In genomic region chr11:98776843-98777590, GRCm38 (mm10) we compare ENCODE assay signal across 8 mouse cellular contexts. TPM values are rescaled to one million over a fixed set of nuclear protein-coding genes. Genes with fewer than 3 reads are reported as not detected.
DNase-seq lines count a peak whose midpoint lies in the region; ATAC-seq lines count a peak whose summit lies in the region.

No protein-coding gene starts in this region.

- H3K4me1 ChIP-seq in hindbrain, embryonic 16.5 days (ENCODE audit: control insufficient read depth, insufficient read depth, low read depth, low read length), result peaks cover 43% of the 10 kb centered on the region
- peaks cover 74% of the 10 kb centered on the region for H3K4me1 ChIP-seq in liver, embryonic 13.5 days (replicated peaks)
- peaks cover 40% of the 10 kb centered on the region for H3K4me1 ChIP-seq in neural tube, embryonic 14.5 days (ENCODE audit: control insufficient read depth, insufficient read depth, low read length)

- peak; percentile 56 for DNase-seq in urinary bladder, postnatal 14 days (ENCODE audit: low spot score)
- no peak for DNase-seq in urinary bladder, adult 2 months (ENCODE audit: low spot score)
- peak; percentile 67 for DNase-seq in gastrocnemius, adult 18-20 months (ENCODE audit: low spot score)
- no peak for DNase-seq in liver, embryonic 13.5 days
- no peak for DNase-seq in Muller cell, postnatal 12 days (ENCODE audit: inconsistent ontology term)
- DNase-seq in left cerebral cortex, postnatal 4 days, result no peak

- peak overlapping the region; percentile 35 for H3K9ac ChIP-seq in hindbrain, embryonic 16.5 days (ENCODE audit: low read depth, low read length)
- peak overlapping the region; percentile 57 for H3K9ac ChIP-seq in liver, embryonic 13.5 days
- H3K9ac ChIP-seq in neural tube, embryonic 14.5 days (replicated peaks; ENCODE audit: low read depth, low read length), result 0 out of 2 replicates have a peak overlapping the region, but pooled peaks have one; percentile 8

- no peak overlapping the region for H3K4me3 ChIP-seq in hindbrain, embryonic 16.5 days (ENCODE audit: low read length)
- H3K4me3 ChIP-seq in liver, embryonic 13.5 days (replicated peaks), result 0 out of 2 replicates have a peak overlapping the region, but pooled peaks have one; percentile 3
- no peak overlapping the region for H3K4me3 ChIP-seq in neural tube, embryonic 14.5 days (ENCODE audit: low read depth, low read length)

- H3K27ac ChIP-seq in hindbrain, embryonic 16.5 days (ENCODE audit: low read depth, low read length), result peak overlapping the region; percentile 26
- H3K27ac ChIP-seq in liver, embryonic 13.5 days, result peak overlapping the region; percentile 81
- no peak overlapping the region; the same call in 1 of the 2 replicates for H3K27ac ChIP-seq in neural tube, embryonic 14.5 days (ENCODE audit: low read depth, low read length)

- H3K4me2 ChIP-seq in hindbrain, embryonic 16.5 days (ENCODE audit: low read length), result peak overlapping the region; percentile 20
- H3K4me2 ChIP-seq in liver, embryonic 13.5 days, result peak overlapping the region; percentile 76
- H3K4me2 ChIP-seq in neural tube, embryonic 14.5 days (ENCODE audit: low read depth, low read length), result no peak overlapping the region

- 10% methylated on average over 9 of the region's 9 CpGs for WGBS in hindbrain, embryonic 16.5 days
- WGBS in liver, embryonic 13.5 days (ENCODE audit: insufficient replicate concordance), result 10% methylated on average over 9 of the region's 9 CpGs
- 17% methylated on average over 9 of the region's 9 CpGs for WGBS in neural tube, embryonic 14.5 days

- H3K27me3 ChIP-seq in hindbrain, embryonic 16.5 days (replicated peaks; ENCODE audit: control insufficient read depth, insufficient read depth, low read length), result no peaks in the 10 kb centered on the region
- no peaks in the 10 kb centered on the region for H3K27me3 ChIP-seq in liver, embryonic 13.5 days
- H3K27me3 ChIP-seq in neural tube, embryonic 14.5 days (ENCODE audit: control insufficient read depth, insufficient read depth, low read length), result no peaks in the 10 kb centered on the region

- ATAC-seq in hindbrain, embryonic 16.5 days, result no peak
- no peak for ATAC-seq in liver, embryonic 13.5 days (ENCODE audit: low read depth)
- no peak for ATAC-seq in neural tube, embryonic 14.5 days (ENCODE audit: low read depth)

- no peaks in the 10 kb centered on the region for H3K36me3 ChIP-seq in hindbrain, embryonic 16.5 days (ENCODE audit: control insufficient read depth, insufficient read depth, low read length)
- H3K36me3 ChIP-seq in liver, embryonic 13.5 days, result no peaks in the 10 kb centered on the region
- no peaks in the 10 kb centered on the region for H3K36me3 ChIP-seq in neural tube, embryonic 14.5 days (ENCODE audit: control insufficient read depth, insufficient read depth, low read length)

- H3K9me3 ChIP-seq in hindbrain, embryonic 16.5 days (ENCODE audit: control insufficient read depth, low read length), result no peaks in the 10 kb centered on the region
- no peaks in the 10 kb centered on the region for H3K9me3 ChIP-seq in liver, embryonic 13.5 days (replicated peaks)
- H3K9me3 ChIP-seq in neural tube, embryonic 14.5 days (ENCODE audit: control insufficient read depth, low read length), result no peaks in the 10 kb centered on the region

- intact Hi-C loops in left cerebral cortex, postnatal 4 days (cut with DNase I), result loop anchor here (5.0 kb wide), 1 partner anchor 35 kb away; the partner anchor contains the start of gene Thra

RNA-seq across cellular contexts. Expression of gene Nr1d1, which starts 1.9 kb away (rescaled TPM):
- 119 and 219 TPM in 2 replicates for polyA plus RNA-seq in urinary bladder, adult 2 months (2012; rRNA removed)
- total RNA-seq in gastrocnemius, adult 18-20 months (2021), result 100 to 1,000 TPM in 1 of 2 experiments, 10 to 100 TPM in 1; 74.0 to 126 TPM
- polyA plus RNA-seq in hindbrain, embryonic 16.5 days (2015; fragmentation: Nextera tagmentation; extraction: Ambion mirVana), result 4.9 and 5.6 TPM in 2 replicates
- polyA plus RNA-seq in liver, embryonic 13.5 days (2015; fragmentation: Nextera tagmentation; extraction: Ambion mirVana), result 0.59 and 1.0 TPM in 2 replicates
- 3.8 and 3.9 TPM in 2 replicates for polyA plus RNA-seq in neural tube, embryonic 14.5 days (2014; fragmentation: Nextera tagmentation; extraction: Ambion mirVana)
- 10 to 100 TPM; 31.9 TPM for total RNA-seq in left cerebral cortex, postnatal 4 days (2021)

RNA-seq across cellular contexts. Expression of gene Msl1, which starts 18.3 kb away (rescaled TPM):
- polyA plus RNA-seq in urinary bladder, adult 2 months (2012; rRNA removed), result 57.0 and 58.7 TPM in 2 replicates
- 10 to 100 TPM; 50.5 to 56.4 TPM for total RNA-seq in gastrocnemius, adult 18-20 months (2021)
- 28.2 and 28.6 TPM in 2 replicates for polyA plus RNA-seq in hindbrain, embryonic 16.5 days (2015; fragmentation: Nextera tagmentation; extraction: Ambion mirVana)
- 6.8 and 6.9 TPM in 2 replicates for polyA plus RNA-seq in liver, embryonic 13.5 days (2015; fragmentation: Nextera tagmentation; extraction: Ambion mirVana)
- 24.2 and 26.9 TPM in 2 replicates for polyA plus RNA-seq in neural tube, embryonic 14.5 days (2014; fragmentation: Nextera tagmentation; extraction: Ambion mirVana)
- 100 to 1,000 TPM; 163 to 166 TPM for total RNA-seq in left cerebral cortex, postnatal 4 days (2021)

RNA-seq across cellular contexts. Expression of gene Casc3, which starts 27.7 kb away (rescaled TPM):
- 24.7 and 29.5 TPM in 2 replicates for polyA plus RNA-seq in urinary bladder, adult 2 months (2012; rRNA removed)
- total RNA-seq in gastrocnemius, adult 18-20 months (2021), result 10 to 100 TPM; 14.0 to 15.6 TPM
- 41.7 and 49.2 TPM in 2 replicates for polyA plus RNA-seq in hindbrain, embryonic 16.5 days (2015; fragmentation: Nextera tagmentation; extraction: Ambion mirVana)
- polyA plus RNA-seq in liver, embryonic 13.5 days (2015; fragmentation: Nextera tagmentation; extraction: Ambion mirVana), result 13.3 and 16.1 TPM in 2 replicates
- polyA plus RNA-seq in neural tube, embryonic 14.5 days (2014; fragmentation: Nextera tagmentation; extraction: Ambion mirVana), result 47.9 and 54.1 TPM in 2 replicates
- total RNA-seq in left cerebral cortex, postnatal 4 days (2021), result 10 to 100 TPM; 61.0 to 67.1 TPM

RNA-seq across cellular contexts. Expression of gene Thra, which starts 36.6 kb away (rescaled TPM):
- polyA plus RNA-seq in urinary bladder, adult 2 months (2012; rRNA removed), result 62.2 and 88.1 TPM in 2 replicates
- total RNA-seq in gastrocnemius, adult 18-20 months (2021), result 10 to 100 TPM; 78.3 to 85.2 TPM
- 127 and 144 TPM in 2 replicates for polyA plus RNA-seq in hindbrain, embryonic 16.5 days (2015; fragmentation: Nextera tagmentation; extraction: Ambion mirVana)
- 8.8 and 9.8 TPM in 2 replicates for polyA plus RNA-seq in liver, embryonic 13.5 days (2015; fragmentation: Nextera tagmentation; extraction: Ambion mirVana)
- 148 and 186 TPM in 2 replicates for polyA plus RNA-seq in neural tube, embryonic 14.5 days (2014; fragmentation: Nextera tagmentation; extraction: Ambion mirVana)
- total RNA-seq in left cerebral cortex, postnatal 4 days (2021), result 1,000 to 10,000 TPM; 1,274 to 1,289 TPM

RNA-seq across cellular contexts. Expression of gene Med24, which starts 47.8 kb away (rescaled TPM):
- polyA plus RNA-seq in urinary bladder, adult 2 months (2012; rRNA removed), result 29.6 and 32.8 TPM in 2 replicates
- total RNA-seq in gastrocnemius, adult 18-20 months (2021), result 10 to 100 TPM; 48.1 to 53.3 TPM
- 62.5 and 71.1 TPM in 2 replicates for polyA plus RNA-seq in hindbrain, embryonic 16.5 days (2015; fragmentation: Nextera tagmentation; extraction: Ambion mirVana)
- 27.6 and 36.0 TPM in 2 replicates for polyA plus RNA-seq in liver, embryonic 13.5 days (2015; fragmentation: Nextera tagmentation; extraction: Ambion mirVana)
- polyA plus RNA-seq in neural tube, embryonic 14.5 days (2014; fragmentation: Nextera tagmentation; extraction: Ambion mirVana), result 52.3 and 59.4 TPM in 2 replicates
- 10 to 100 TPM; 96.8 to 99.4 TPM for total RNA-seq in left cerebral cortex, postnatal 4 days (2021)

Comparison
In these comparisons a context has a peak if more than half of its experiments do, and no peak if none do; other contexts are left out.
1. DNase-seq: peak in urinary bladder, postnatal 14 days (single experiment) and gastrocnemius, adult 18-20 months (single experiment); none in urinary bladder, adult 2 months (single experiment), liver, embryonic 13.5 days (single experiment), Muller cell, postnatal 12 days (single experiment) and left cerebral cortex, postnatal 4 days (single experiment).
2. RNA of gene Nr1d1, which starts 1.9 kb away (polyA plus RNA-seq): 119 to 219 TPM in urinary bladder, adult 2 months; 4.9 to 5.6 TPM in hindbrain, embryonic 16.5 days, 3.8 to 3.9 TPM in neural tube, embryonic 14.5 days and 0.59 to 1.0 TPM in liver, embryonic 13.5 days; every median in the first group is over 10 times any median in the second.
3. Peak in every context shown above with its lines, with median percentiles within 50 percentile points of each other: H3K9ac ChIP-seq.